Mouse (Mus musculus) heart, adult 2 months (tissue): ENCODE results near the gene Gata3. TPM values are rescaled to one million over a fixed set of nuclear protein-coding genes. Genes with fewer than 3 reads are reported as not detected.
A peak's percentile ranks its signal among the peaks of the same experiment; 100 is the strongest.

Experiments used
- DNase-seq, 2 experiments: peaks; one replicate each; pipeline ENCODE4 v3.0.0; 2021
- H3K27ac ChIP-seq: fragments of 200-600 bp; 2 replicates; pipeline ENCODE4 v1.8.1; 2022
- H3K27me3 ChIP-seq: fragments of 200-500 bp; 2 replicates; pipeline ENCODE4 v1.6.1; 2012; ENCODE audit warnings: mild to moderate bottlenecking, low read length, inconsistent platforms, mixed read lengths; ENCODE audit not compliant: control insufficient read depth, insufficient read depth
- H3K36me3 ChIP-seq: fragments of 200-500 bp; 2 replicates; pipeline ENCODE4 v1.6.1; 2012; ENCODE audit warnings: low read length, inconsistent platforms; ENCODE audit not compliant: control insufficient read depth, insufficient read depth
- H3K4me1 ChIP-seq: fragments of 200-500 bp; 2 replicates; pipeline ENCODE4 v1.6.1; 2011; ENCODE audit warnings: low read length; ENCODE audit not compliant: control insufficient read depth, insufficient read depth
- H3K4me3 ChIP-seq: fragments of 200-600 bp; 2 replicates; pipeline ENCODE4 v1.8.1; 2022
- H3K79me2 ChIP-seq: fragments of 200-500 bp; replicated peaks from 2 replicates; pipeline ENCODE4 v1.6.1; 2012; ENCODE audit warnings: mild to moderate bottlenecking, inconsistent platforms, low read length, moderate library complexity, mixed read lengths; ENCODE audit not compliant: control insufficient read depth, insufficient read depth
- H3K9ac ChIP-seq: fragments of 200-500 bp; 2 replicates; pipeline ENCODE4 v1.6.1; 2012; ENCODE audit warnings: low read depth, mild to moderate bottlenecking, control low read depth, inconsistent platforms, low read length, mixed read lengths
- CTCF ChIP-seq: fragments of 200-600 bp; IDR thresholded peaks from 2 replicates; pipeline ENCODE4 v1.8.1; 2022; ENCODE audit warnings: antibody characterized with exemption, mild to moderate bottlenecking, moderate library complexity
- EP300 ChIP-seq: fragments of 200-500 bp; IDR thresholded peaks from 2 replicates; pipeline ENCODE4 v1.6.1; 2011; ENCODE audit warnings: low read depth, low read length, control low read depth; ENCODE audit not compliant: insufficient read depth
- POLR2A ChIP-seq: fragments of 200-500 bp; IDR thresholded peaks from 2 replicates; pipeline ENCODE4 v1.6.1; 2011; ENCODE audit warnings: mild to moderate bottlenecking, low read depth, low read length, control low read depth; ENCODE audit not compliant: insufficient read depth
- WGBS: fragments of 180-500 bp; shearing (Covaris S2); methylation state at CpG from one replicate; pipeline ENCODE4 v1.1.7; 2018; 5-methylcytosine and 5-hydroxymethylcytosine counted together
- intact Hi-C: fragments of 180-260 bp; cut with DNase I; formaldehyde crosslinking; loops from one replicate; pipeline ENCODE4 v1.15.1; 2025
- polyA plus RNA-seq: library from polyadenylated mRNA; depleted of rRNA; stranded (reverse); fragments of >200 nt; gene quantifications from 2 replicates; pipeline ENCODE4 v1.2.3, GENCODE M21; 2012
- total RNA-seq, 2 experiments: library from RNA; stranded (reverse); gene quantifications; 2 replicates each; pipeline ENCODE4 v1.2.3; 2021

The Gata3 gene
- total and polyA plus RNA-seq, 3 experiments, result 0.57 to 0.91 (median 0.59) TPM

- WGBS, result 3% methylated on average over 19 of the region's 19 CpGs
- Histone ChIP-seq H3K4me1 (no peaks in the 10 kb centered on the region), H3K36me3 (no peaks in the 10 kb centered on the region), H3K27ac (peak overlapping the region; percentile 34), H3K27me3 (peaks cover 21% of the 10 kb centered on the region), H3K79me2 (no peaks in the 10 kb centered on the region), H3K4me3 (peak overlapping the region; percentile 38), H3K9ac (no peak overlapping the region)
- peak in 1 of 2 experiments; percentile 34 for DNase-seq
- TF ChIP-seq EP300 (no peak), POLR2A (no peak), CTCF (no peak)
- intact Hi-C loops, result loop anchor here (5.0 kb wide), 2 partner anchors 251 to 331 kb away; no protein-coding TSS in a partner anchor
Observed at GRCm38 (mm10) chr2:9877966-9878563, 11.8 kb downstream of the Gata3 start.

GRCm38 (mm10) chr2:9877326-9877690, 12.5 kb downstream of the Gata3 start:
- peak overlapping the region; percentile 38 for H3K4me3 ChIP-seq
- H3K79me2 ChIP-seq, result no peaks in the 10 kb centered on the region
- no peaks in the 10 kb centered on the region for H3K36me3 ChIP-seq
- H3K27ac ChIP-seq, result no peak overlapping the region
- intact Hi-C loops, result loop anchor here (5.0 kb wide), 2 partner anchors 250 to 330 kb away; no protein-coding TSS in a partner anchor
- peak overlapping the region; percentile 2; the same call in 1 of the 2 replicates for H3K9ac ChIP-seq
- DNase-seq, result peak; percentile 39 to 56
- TF ChIP-seq POLR2A (no peak), EP300 (no peak), CTCF (no peak)
- WGBS, result 2% methylated on average over 35 of the region's 35 CpGs
- H3K27me3 ChIP-seq, result peaks cover 16% of the 10 kb centered on the region
- H3K4me1 ChIP-seq, result no peaks in the 10 kb centered on the region

GRCm38 (mm10) chr2:9876621-9877325, 13.1 kb downstream of the Gata3 start:
- H3K36me3 ChIP-seq, result no peaks in the 10 kb centered on the region
- DNase-seq, result peak in 1 of 2 experiments; percentile 33
- no peaks in the 10 kb centered on the region for H3K4me1 ChIP-seq
- peak overlapping the region; percentile 38 for H3K4me3 ChIP-seq
- peaks cover 15% of the 10 kb centered on the region for H3K27me3 ChIP-seq
- 37% methylated on average over 31 of the region's 31 CpGs for WGBS
- no peak for TF ChIP-seq CTCF
- no peak for TF ChIP-seq POLR2A
- TF ChIP-seq EP300, result no peak
- H3K27ac ChIP-seq, result no peak overlapping the region
- intact Hi-C loops, result loop anchor here (5.0 kb wide), 2 partner anchors 249 to 329 kb away; no protein-coding TSS in a partner anchor
- H3K9ac ChIP-seq, result no peak overlapping the region
- H3K79me2 ChIP-seq, result no peaks in the 10 kb centered on the region

GRCm38 (mm10) chr2:9875676-9876357, 14.0 kb downstream of the Gata3 start:
- Histone ChIP-seq H3K79me2 (no peaks in the 10 kb centered on the region), H3K9ac (no peak overlapping the region), H3K4me1 (no peaks in the 10 kb centered on the region), H3K27me3 (peaks cover 10% of the 10 kb centered on the region), H3K4me3 (no peak overlapping the region), H3K36me3 (no peaks in the 10 kb centered on the region), H3K27ac (no peak overlapping the region)
- intact Hi-C loops, result loop anchor here (5.0 kb wide), 2 partner anchors 249 to 329 kb away; no protein-coding TSS in a partner anchor
- WGBS, result 80% methylated on average over 12 of the region's 12 CpGs
- no peak for DNase-seq
- no peak for TF ChIP-seq CTCF
- no peak for TF ChIP-seq EP300
- TF ChIP-seq POLR2A, result no peak

- 63% methylated on average over 4 of the region's 4 CpGs for WGBS
- H3K9ac ChIP-seq, result no peak overlapping the region
- H3K27me3 ChIP-seq, result peaks cover 9% of the 10 kb centered on the region
- no peak overlapping the region for H3K4me3 ChIP-seq
- H3K27ac ChIP-seq, result no peak overlapping the region
- no peaks in the 10 kb centered on the region for H3K79me2 ChIP-seq
- intact Hi-C loops, result loop anchor here (5.0 kb wide), 2 partner anchors 248 to 328 kb away; no protein-coding TSS in a partner anchor
- H3K36me3 ChIP-seq, result no peaks in the 10 kb centered on the region
- H3K4me1 ChIP-seq, result no peaks in the 10 kb centered on the region
- no peak for DNase-seq
- TF ChIP-seq CTCF (no peak), EP300 (no peak), POLR2A (no peak)
Observed at GRCm38 (mm10) chr2:9875220-9875619, 14.6 kb downstream of the Gata3 start.
